Comparison of ENCODE assay signal across 8 mouse cellular contexts in genomic region chr7:92668791-92669506, GRCm38 (mm10). TPM values are rescaled to one million over a fixed set of nuclear protein-coding genes. Genes with fewer than 3 reads are reported as not detected.
DNase-seq lines count a peak whose midpoint lies in the region; ATAC-seq lines count a peak whose summit lies in the region.

No protein-coding gene starts in this region.

- H3K4me2 ChIP-seq in hindbrain, embryonic 15.5 days: peak overlapping the region; percentile 84

- H3K4me3 ChIP-seq in hindbrain, embryonic 15.5 days: peak overlapping the region; percentile 100

- no peaks in the 10 kb centered on the region for H3K27me3 ChIP-seq in hindbrain, embryonic 15.5 days

- peaks cover 25% of the 10 kb centered on the region for H3K4me1 ChIP-seq in hindbrain, embryonic 15.5 days (replicated peaks)

- peak; percentile 2; the same call in 1 of the 2 replicates for ATAC-seq in hindbrain, embryonic 15.5 days (ENCODE audit: low FRiP score, low read depth)

- H3K36me3 ChIP-seq in hindbrain, embryonic 15.5 days: no peaks in the 10 kb centered on the region

- peak overlapping the region; percentile 99 for H3K9ac ChIP-seq in hindbrain, embryonic 15.5 days

- DNase-seq in R1 (ENCODE audit: low read depth, low spot score): peak; percentile 85
- DNase-seq in cerebellum, postnatal 25 days: peak; percentile 69 to 70
- peak; percentile 53 to 60 for DNase-seq in frontal cortex, postnatal 36 days (ENCODE audit: low spot score in 2 of 2)
- DNase-seq in left cerebral cortex, adult 11 months (ENCODE audit: low spot score): peak; percentile 35
- DNase-seq in lung, postnatal 4 days: peak; percentile 61 to 66
- DNase-seq in retina, postnatal 7 days (ENCODE audit: low read depth, low spot score): peak; percentile 23
- peak; percentile 59 for DNase-seq in urinary bladder, adult 2 months (ENCODE audit: low spot score)

- WGBS in hindbrain, embryonic 15.5 days: under 1% methylated on average over 29 of the region's 29 CpGs

- H3K9me3 ChIP-seq in hindbrain, embryonic 15.5 days: no peaks in the 10 kb centered on the region

- peak overlapping the region; percentile 97 for H3K27ac ChIP-seq in hindbrain, embryonic 15.5 days (replicated peaks)

RNA-seq across cellular contexts. Expression of gene Pcf11, which starts 0.8 kb away (rescaled TPM):
- 18.6 and 18.8 TPM in 2 replicates for polyA plus RNA-seq in hindbrain, embryonic 15.5 days (2015; fragmentation: Nextera tagmentation; extraction: Ambion mirVana)
- 30.2 and 39.3 TPM in 2 replicates for polyA plus RNA-seq in urinary bladder, adult 2 months (2012; rRNA removed)

RNA-seq across cellular contexts. Expression of gene Ankrd42, which starts 32.0 kb away (rescaled TPM):
- 22.9 and 24.5 TPM in 2 replicates for polyA plus RNA-seq in hindbrain, embryonic 15.5 days (2015; fragmentation: Nextera tagmentation; extraction: Ambion mirVana)
- polyA plus RNA-seq in urinary bladder, adult 2 months (2012; rRNA removed): 2.4 and 2.5 TPM in 2 replicates

Comparison
In these comparisons a context has a peak if more than half of its experiments do, and no peak if none do; other contexts are left out.
1. Peak in every context shown above with its lines: DNase-seq, ATAC-seq, H3K4me3 ChIP-seq and H3K27ac ChIP-seq.
2. DNase-seq: peak in every context shown above with its lines; median percentile 85 in R1; 70 in cerebellum, postnatal 25 days; 64 in lung, postnatal 4 days; 59 in urinary bladder, adult 2 months; 56 in frontal cortex, postnatal 36 days; 35 in left cerebral cortex, adult 11 months; 23 in retina, postnatal 7 days.